Mouse (Mus musculus) splenic B cell, adult 2 months (primary cell): Measurements from ENCODE around the gene Tarm1.

ENCODE experiments used
- DNase-seq: peaks from one replicate; pipeline ENCODE4 v3.0.0-alpha.2; 2011; ENCODE audit warnings: low read depth, low spot score
- H3K27me3 ChIP-seq: 2 replicates; pipeline ENCODE4 v1.6.1; 2012; ENCODE audit warnings: mild to moderate bottlenecking, low read length, moderate library complexity, mixed read lengths; ENCODE audit not compliant: control insufficient read depth, poor library complexity, insufficient read depth, severe bottlenecking
- H3K36me3 ChIP-seq: 2 replicates; pipeline ENCODE4 v1.6.1; 2012; ENCODE audit warnings: mild to moderate bottlenecking, low read length, moderate library complexity, mixed read lengths; ENCODE audit not compliant: control insufficient read depth, poor library complexity, insufficient read depth, severe bottlenecking

The Tarm1 gene

DNA sequence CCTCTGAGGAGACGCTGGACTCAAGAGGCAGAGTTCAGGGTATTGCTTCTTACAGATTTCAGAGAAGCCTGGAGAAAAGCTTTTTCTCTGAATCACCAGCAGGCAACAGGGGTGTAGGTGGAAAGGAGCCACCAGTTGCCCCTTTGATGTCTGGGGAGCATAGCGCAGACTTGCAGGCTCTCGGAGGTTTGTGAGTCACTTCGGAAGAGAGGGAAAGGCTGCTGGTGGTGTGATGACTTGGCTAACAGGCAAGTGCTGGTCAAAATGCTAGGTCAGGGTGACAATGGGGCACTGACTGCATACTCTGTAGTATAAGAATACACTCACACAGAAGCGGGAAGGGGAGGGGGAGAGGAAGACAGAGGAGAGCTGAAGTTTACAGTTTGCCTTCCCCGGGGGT lies 51.3 kb downstream of the Tarm1 start:
- DNase-seq: no peak
- H3K36me3 ChIP-seq: no peaks in the 10 kb centered on the region; the same call in 1 of the 2 replicates
- H3K27me3 ChIP-seq: no peaks in the 10 kb centered on the region

DNA sequence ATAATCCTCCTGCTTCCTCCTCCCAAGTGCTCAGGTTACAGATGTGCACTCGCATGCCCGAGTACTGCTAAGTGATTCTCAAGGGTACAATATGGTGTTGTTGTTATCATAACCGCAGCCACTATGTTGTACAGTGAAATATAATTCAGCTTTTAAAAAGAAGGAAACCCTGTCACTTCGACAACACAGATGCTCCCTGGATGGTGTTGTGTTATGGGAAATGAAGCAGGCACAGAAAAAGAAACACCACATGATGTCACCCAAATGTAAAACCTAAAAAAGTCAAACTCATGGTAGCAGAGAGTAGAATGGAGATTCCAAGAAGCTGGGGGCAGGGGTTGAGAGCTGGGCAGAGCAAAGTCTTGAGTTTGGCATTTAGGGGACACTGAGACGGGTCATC lies 51.8 kb downstream of the Tarm1 start:
- no peak for DNase-seq
- H3K36me3 ChIP-seq: no peaks in the 10 kb centered on the region; the same call in 1 of the 2 replicates
- no peaks in the 10 kb centered on the region for H3K27me3 ChIP-seq

DNA sequence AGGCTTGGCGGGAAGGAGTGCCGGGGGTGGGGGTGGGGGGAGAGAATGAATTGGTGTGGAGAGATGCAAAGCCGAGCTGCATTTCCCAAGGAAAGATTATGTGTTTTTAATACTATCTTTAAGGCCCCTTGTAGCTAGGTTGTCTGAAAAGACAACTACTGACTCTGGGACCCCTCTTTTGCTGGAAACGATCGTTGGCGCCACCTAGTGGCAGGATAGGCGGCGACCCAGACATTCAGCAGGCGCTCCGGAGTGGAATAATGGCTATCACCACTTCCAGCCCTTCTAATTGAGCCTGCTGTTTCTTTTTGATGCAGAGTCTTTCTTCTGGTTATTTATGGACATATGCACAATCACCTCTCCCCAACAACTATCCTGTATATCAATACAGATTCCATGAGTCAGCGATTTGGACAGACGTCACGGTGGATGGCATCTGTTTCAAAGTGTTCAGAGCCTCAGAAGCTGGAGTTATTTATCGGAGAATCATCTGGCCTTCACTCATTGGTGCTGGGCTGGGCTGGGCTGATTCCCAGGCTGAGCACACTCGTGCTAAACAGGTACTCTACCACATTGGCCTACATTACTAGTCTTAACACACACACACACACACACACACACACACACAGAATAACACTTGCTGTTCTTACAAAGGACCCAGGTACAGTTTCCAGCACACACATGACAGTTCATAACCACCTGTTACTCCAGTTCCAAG lies 53.5 kb downstream of the Tarm1 start:
- H3K27me3 ChIP-seq: no peaks in the 10 kb centered on the region
- peak; percentile 64 for DNase-seq
- no peaks in the 10 kb centered on the region for H3K36me3 ChIP-seq

DNA sequence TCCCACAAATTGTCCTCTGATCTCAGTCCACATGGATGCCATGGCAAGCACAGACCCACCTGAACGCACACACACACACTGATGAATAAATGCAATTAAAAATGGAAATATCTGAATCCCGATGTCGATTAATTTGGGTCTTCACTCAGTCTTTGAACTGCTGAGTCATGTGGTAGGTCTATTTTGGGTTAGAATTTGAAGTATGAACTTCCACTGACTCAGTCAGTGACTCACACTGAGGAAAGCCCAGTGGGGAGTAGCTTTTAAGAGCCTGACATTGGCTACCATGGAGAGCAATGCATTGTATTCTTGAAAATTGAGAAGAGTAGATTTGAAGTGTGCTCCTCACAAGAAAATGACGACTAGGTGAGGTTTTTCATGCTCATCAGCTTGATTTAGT lies 55.4 kb downstream of the Tarm1 start:
- H3K27me3 ChIP-seq: no peaks in the 10 kb centered on the region
- no peak for DNase-seq
- H3K36me3 ChIP-seq: no peaks in the 10 kb centered on the region

GRCm38 (mm10) chr7:3446584-3446983 lies 55.8 kb downstream of the Tarm1 start:
- H3K27me3 ChIP-seq: no peaks in the 10 kb centered on the region
- no peaks in the 10 kb centered on the region for H3K36me3 ChIP-seq
- no peak for DNase-seq

DNA sequence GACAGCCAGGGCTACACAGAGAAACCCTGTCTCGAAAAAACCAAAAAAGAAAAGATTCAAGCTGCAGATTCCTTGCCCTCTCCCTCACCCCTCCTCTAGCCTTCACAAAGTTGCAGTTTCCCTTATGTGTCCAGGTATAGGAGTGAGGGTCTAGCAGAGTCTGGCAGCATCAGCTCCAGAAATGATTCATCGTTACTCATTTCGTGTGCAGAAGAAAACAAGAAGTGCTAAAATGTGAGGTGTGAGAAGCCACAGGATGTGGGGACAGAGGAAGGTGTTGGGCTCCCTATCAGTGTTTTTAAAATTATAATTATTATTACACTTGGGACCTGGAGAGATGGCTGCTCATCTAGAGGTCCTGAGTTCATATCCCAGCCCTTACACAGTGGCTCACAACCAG lies 57.7 kb downstream of the Tarm1 start:
- Histone ChIP-seq H3K27me3 (no peaks in the 10 kb centered on the region), H3K36me3 (no peaks in the 10 kb centered on the region)
- DNase-seq: no peak

GRCm38 (mm10) chr7:3442476-3443062 lies 59.9 kb downstream of the Tarm1 start:
- peak; percentile 53 for DNase-seq
- Histone ChIP-seq H3K36me3 (no peaks in the 10 kb centered on the region), H3K27me3 (no peaks in the 10 kb centered on the region)

DNA sequence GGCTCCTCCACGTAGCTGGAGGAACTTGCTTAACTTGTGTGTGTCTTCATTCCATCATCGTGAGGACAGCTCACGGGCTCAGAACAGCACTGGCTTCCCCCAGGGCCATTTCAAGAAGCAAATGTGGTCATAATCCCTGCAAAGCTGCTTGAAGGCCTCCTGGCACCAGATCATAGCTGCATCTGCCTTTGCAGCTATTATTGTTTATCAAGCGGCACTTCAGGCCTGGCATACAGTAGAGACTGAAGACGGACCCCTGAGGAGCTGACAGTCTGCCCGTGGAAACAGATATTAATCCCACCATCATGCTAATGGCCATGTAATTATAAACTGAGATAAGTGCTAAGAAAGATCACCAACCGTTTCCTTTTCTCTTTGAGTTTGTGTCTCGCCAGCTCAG lies 61.9 kb downstream of the Tarm1 start:
- no peaks in the 10 kb centered on the region for H3K36me3 ChIP-seq
- H3K27me3 ChIP-seq: no peaks in the 10 kb centered on the region
- DNase-seq: no peak

DNA sequence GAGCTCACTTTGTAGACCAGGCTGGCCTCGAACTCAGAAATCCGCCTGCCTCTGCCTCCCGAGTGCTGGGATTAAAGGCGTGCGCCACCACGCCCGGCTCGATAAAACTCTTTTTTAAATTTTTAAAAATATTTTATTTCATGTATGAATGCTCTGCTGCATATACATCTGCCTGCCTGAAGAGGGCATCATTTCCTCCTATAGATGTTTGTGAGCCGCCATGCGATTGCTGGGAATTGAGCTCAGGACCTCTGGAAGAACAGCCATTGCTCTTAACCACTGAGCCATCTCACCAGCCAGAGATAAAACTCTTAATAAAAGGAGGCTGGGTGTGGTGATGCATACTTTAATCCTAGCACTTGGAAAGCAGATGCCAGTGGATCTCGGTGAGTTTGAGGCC lies 62.4 kb downstream of the Tarm1 start:
- H3K27me3 ChIP-seq: no peaks in the 10 kb centered on the region
- no peak for DNase-seq
- no peaks in the 10 kb centered on the region for H3K36me3 ChIP-seq

DNA sequence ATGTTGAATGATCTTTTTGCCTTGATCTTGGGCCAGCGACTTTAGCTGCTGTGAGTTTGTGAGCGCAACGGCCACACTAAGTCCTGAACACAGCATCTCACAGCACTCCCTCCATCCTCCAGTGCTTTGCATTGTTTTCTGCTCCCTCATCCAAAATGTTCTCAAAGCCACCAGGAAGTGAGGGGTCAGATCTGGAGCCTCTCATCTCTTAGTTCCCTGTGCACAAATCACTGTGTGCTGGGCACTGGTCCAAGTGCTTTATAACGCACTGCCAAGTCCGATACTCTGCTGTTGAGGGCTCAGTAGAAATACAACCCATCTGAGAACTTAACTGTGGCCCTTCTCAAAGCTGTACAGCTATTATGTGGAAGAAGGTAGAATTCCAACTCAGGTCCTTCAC lies 64.5 kb downstream of the Tarm1 start:
- Histone ChIP-seq H3K27me3 (no peaks in the 10 kb centered on the region), H3K36me3 (no peaks in the 10 kb centered on the region)
- DNase-seq: no peak
